Mouse (Mus musculus): ENCODE data around the gene Olfr878. TPM values are rescaled to one million over a fixed set of nuclear protein-coding genes. Genes with fewer than 3 reads are reported as not detected.

Gene Olfr878
- total and polyA plus RNA-seq, 3 experiments = not detected

DNA sequence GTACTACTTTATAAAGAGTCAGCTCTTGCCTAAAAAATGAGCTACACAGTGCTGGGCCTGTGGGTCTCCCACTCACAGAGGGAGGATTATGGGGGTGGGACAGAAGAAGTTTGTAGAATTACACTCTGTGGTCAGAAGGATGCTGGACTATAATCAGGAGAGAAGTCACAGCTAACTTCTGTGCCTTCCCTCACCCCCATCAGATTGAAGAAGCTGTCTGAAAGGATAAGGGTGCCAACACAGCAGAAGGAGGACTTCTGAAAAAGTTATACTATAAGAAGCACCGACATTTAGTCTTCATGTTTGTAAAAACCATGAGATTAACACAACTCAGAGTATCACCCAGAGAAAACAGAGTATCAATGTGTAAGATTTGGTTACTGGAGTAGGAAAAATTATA lies 46.5 kb upstream of the Olfr878 start:
- H3K4me1 ChIP-seq (ENCODE audit: control insufficient read depth in 1 of 2, insufficient read depth in 2 of 2) = peaks cover 0 to 4% of the 10 kb centered on the region in 2 experiments; a peak in 1 of 4 replicates
- H3K79me2 ChIP-seq (replicated peaks; ENCODE audit: control insufficient read depth, extremely low read depth, insufficient read depth, poor library complexity, severe bottlenecking) = no peaks in the 10 kb centered on the region
- no peaks in the 10 kb centered on the region for H3K27me3 ChIP-seq (replicated peaks)
- dilution Hi-C loops (cut with MboI; ENCODE audit: extremely low pct_ligation_motif_present, extremely low pct_unique_long_range_greater_than_20kb, low sequenced_read_pairs) = no loop called here
- no peaks in the 10 kb centered on the region for H3K36me3 ChIP-seq (replicated peaks in 1 of 2; ENCODE audit: control insufficient read depth in 1 of 2, insufficient read depth in 1 of 2, low read length in 1 of 2)
- TF ChIP-seq BHLHE40 (IDR thresholded peaks at IDR 0.05; ENCODE audit: low read depth, low read length) (no peak), USF1 (IDR thresholded peaks at IDR 0.05; ENCODE audit: low read depth, low read length) (no peak), IRF4 (IDR thresholded peaks at IDR 0.05; ENCODE audit: low read depth, low read length) (no peak), RAD21 (IDR thresholded peaks at IDR 0.05; ENCODE audit: low read depth, low read length) (no peak)
- in situ Hi-C loops (cut with MboI; ENCODE audit: low pct_ligation_motif_present, low pct_unique_long_range_greater_than_20kb, low sequenced_read_pairs) = no loop called here
- H3K4me2 ChIP-seq (ENCODE audit: insufficient read depth, low read depth, poor library complexity, severe bottlenecking) = no peak overlapping the region
- H3K4me3 ChIP-seq (replicated peaks in 1 of 3; ENCODE audit: low read depth in 2 of 3, low read length in 2 of 3, poor library complexity in 1 of 3) = no peak overlapping the region
- no peak overlapping the region for H3K9ac ChIP-seq (ENCODE audit: insufficient read depth, low read depth)
- DNase-seq (ENCODE audit: extremely low read depth) = no peak
- no peak overlapping the region for H3K27ac ChIP-seq (ENCODE audit: insufficient read depth, low read depth)
- no peaks in the 10 kb centered on the region for H3K9me3 ChIP-seq (replicated peaks; ENCODE audit: low read length)

GRCm38 (mm10) chr9:37871536-37871935 lies 46.1 kb upstream of the Olfr878 start:
- Histone ChIP-seq H3K4me1 (ENCODE audit: control insufficient read depth in 1 of 2, insufficient read depth in 2 of 2) (peaks cover 0 to 4% of the 10 kb centered on the region in 2 experiments; a peak in 1 of 4 replicates), H3K36me3 (replicated peaks in 1 of 2; ENCODE audit: control insufficient read depth in 1 of 2, insufficient read depth in 1 of 2, low read length in 1 of 2) (no peaks in the 10 kb centered on the region), H3K4me2 (ENCODE audit: insufficient read depth, low read depth, poor library complexity, severe bottlenecking) (no peak overlapping the region), H3K27me3 (replicated peaks) (no peaks in the 10 kb centered on the region), H3K9me3 (replicated peaks; ENCODE audit: low read length) (no peaks in the 10 kb centered on the region), H3K27ac (ENCODE audit: insufficient read depth, low read depth) (no peak overlapping the region), H3K4me3 (replicated peaks in 1 of 3; ENCODE audit: low read depth in 2 of 3, low read length in 2 of 3, poor library complexity in 1 of 3) (no peak overlapping the region), H3K79me2 (replicated peaks; ENCODE audit: control insufficient read depth, extremely low read depth, insufficient read depth, poor library complexity, severe bottlenecking) (no peaks in the 10 kb centered on the region), H3K9ac (ENCODE audit: insufficient read depth, low read depth) (no peak overlapping the region)
- no peak for DNase-seq (ENCODE audit: extremely low read depth)
- dilution Hi-C loops (cut with MboI; ENCODE audit: extremely low pct_ligation_motif_present, extremely low pct_unique_long_range_greater_than_20kb, low sequenced_read_pairs) = no loop called here
- TF ChIP-seq MAX (IDR thresholded peaks at IDR 0.05; ENCODE audit: low read length) = no peak
- TF ChIP-seq TBP (conservative IDR thresholded peaks at IDR 0.05; ENCODE audit: low read depth, low read length) = no peak
- no peak for TF ChIP-seq KAT2A (IDR thresholded peaks at IDR 0.05; ENCODE audit: insufficient replicate concordance, low read length)
- TF ChIP-seq CHD2 (IDR thresholded peaks at IDR 0.05; ENCODE audit: low read length) = no peak
- no peak for TF ChIP-seq POLR2A (IDR thresholded peaks at IDR 0.05; ENCODE audit: low read depth, low read length)
- no peak for TF ChIP-seq UBTF (IDR thresholded peaks at IDR 0.05; ENCODE audit: low read depth, low read length)
- TF ChIP-seq GABPA (IDR thresholded peaks at IDR 0.05; ENCODE audit: insufficient replicate concordance, low read depth, low read length) = no peak
- no peak for TF ChIP-seq RAD21 (IDR thresholded peaks at IDR 0.05; ENCODE audit: low read depth, low read length)
- TF ChIP-seq EP300 (IDR thresholded peaks at IDR 0.05; ENCODE audit: low read length) = no peak
- TF ChIP-seq USF2 (conservative IDR thresholded peaks at IDR 0.05; ENCODE audit: low read depth, low read length) = no peak
- no peak for TF ChIP-seq BHLHE40 (IDR thresholded peaks at IDR 0.05; ENCODE audit: low read depth, low read length)
- no peak for TF ChIP-seq POLR2AphosphoS2 (IDR thresholded peaks at IDR 0.05; ENCODE audit: low read depth, low read length)
- no peak for TF ChIP-seq IRF4 (IDR thresholded peaks at IDR 0.05; ENCODE audit: low read depth, low read length)
- TF ChIP-seq MYC (IDR thresholded peaks at IDR 0.05; ENCODE audit: low read depth, low read length) = no peak
- TF ChIP-seq MAFK (IDR thresholded peaks at IDR 0.05; ENCODE audit: insufficient replicate concordance, low read length) = no peak
- in situ Hi-C loops (cut with MboI; ENCODE audit: low pct_ligation_motif_present, low pct_unique_long_range_greater_than_20kb, low sequenced_read_pairs) = no loop called here
